Mouse (Mus musculus): ENCODE data around the gene Tnfrsf11a. TPM values are rescaled to one million over a fixed set of nuclear protein-coding genes. Genes with fewer than 3 reads are reported as not detected.
A peak's percentile ranks its signal among the peaks of the same experiment; 100 is the strongest.

Tnfrsf11a gene
- polyA plus RNA-seq (2012; ENCODE audit: insufficient read depth, insufficient read length, low replicate concordance, missing spikeins): not detected in 2 replicates

GRCm38 (mm10) chr1:105780457-105781364, at the start of gene Tnfrsf11a:
Tnfrsf11a (plus strand) TSS chr1:105780718.
- peak; percentile 35; the same call in 1 of the 2 replicates for TF ChIP-seq CTCF (IDR thresholded peaks at IDR 0.05; ENCODE audit: insufficient read depth, low read depth, low read length)
- no peak for TF ChIP-seq POLR2A (IDR thresholded peaks at IDR 0.05; ENCODE audit: insufficient read depth, low read depth, low read length)
- Histone ChIP-seq H3K4me1 (ENCODE audit: control insufficient read depth, insufficient read depth, low read length) (peaks cover 10% of the 10 kb centered on the region), H3K27ac (ENCODE audit: insufficient read depth, low read depth, low read length) (no peak within 1 kb of the TSS), H3K4me3 (ENCODE audit: insufficient read depth, low read depth, low read length) (peak within 1 kb of the TSS; percentile 55)
- 8% methylated on average over 69 of the region's 77 CpGs for WGBS

DNA sequence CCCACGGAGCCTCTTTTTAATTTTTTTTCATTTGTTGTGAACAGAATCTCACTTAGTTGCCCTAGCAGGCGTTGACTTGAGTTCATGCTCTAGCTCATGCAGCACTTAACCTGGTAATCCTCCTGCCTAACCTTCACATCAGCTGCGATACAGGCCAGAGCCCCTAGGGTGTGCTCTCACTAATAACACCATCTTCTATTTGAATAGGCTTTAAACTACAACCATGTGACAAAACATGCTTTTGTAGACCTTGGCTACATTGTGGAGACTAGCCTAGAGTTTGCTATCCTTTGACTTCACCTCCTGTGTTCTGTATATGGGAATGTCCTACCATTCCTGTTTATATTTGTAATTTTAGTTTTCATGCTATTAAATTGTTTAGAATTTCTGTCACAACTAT, 45.2 kb upstream of the Tnfrsf11a start:
- 83% methylated on average over 3 of the region's 3 CpGs for WGBS
- no peak overlapping the region for H3K27ac ChIP-seq (ENCODE audit: insufficient read depth, low read depth, low read length)
- TF ChIP-seq CTCF (IDR thresholded peaks at IDR 0.05; ENCODE audit: insufficient read depth, low read depth, low read length) (no peak), POLR2A (IDR thresholded peaks at IDR 0.05; ENCODE audit: insufficient read depth, low read depth, low read length) (no peak)
- H3K4me3 ChIP-seq (ENCODE audit: insufficient read depth, low read depth, low read length): no peak overlapping the region
- H3K4me1 ChIP-seq (ENCODE audit: control insufficient read depth, insufficient read depth, low read length): no peaks in the 10 kb centered on the region

DNA sequence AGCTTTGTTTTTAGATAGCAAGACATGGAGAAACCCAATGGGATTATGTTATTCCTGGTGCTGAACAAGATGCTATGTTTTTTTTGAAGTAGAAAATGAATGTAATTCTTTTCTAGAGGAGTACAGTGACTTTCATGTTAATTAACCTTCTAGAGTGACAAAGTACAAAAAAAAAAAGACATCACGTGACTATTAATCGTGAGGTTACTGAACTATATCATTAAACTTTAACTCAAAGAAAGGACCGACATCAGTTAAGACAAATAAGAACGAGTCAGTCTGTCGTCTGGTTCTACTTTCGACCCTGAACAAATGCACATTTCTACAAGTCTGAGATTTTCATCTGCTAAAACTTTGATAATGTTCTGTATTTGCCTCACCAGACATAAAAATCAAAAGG, 42.2 kb upstream of the Tnfrsf11a start:
- no peak overlapping the region for H3K4me3 ChIP-seq (ENCODE audit: insufficient read depth, low read depth, low read length)
- no peak overlapping the region for H3K27ac ChIP-seq (ENCODE audit: insufficient read depth, low read depth, low read length)
- H3K4me1 ChIP-seq (ENCODE audit: control insufficient read depth, insufficient read depth, low read length): no peaks in the 10 kb centered on the region
- no peak for TF ChIP-seq POLR2A (IDR thresholded peaks at IDR 0.05; ENCODE audit: insufficient read depth, low read depth, low read length)
- TF ChIP-seq CTCF (IDR thresholded peaks at IDR 0.05; ENCODE audit: insufficient read depth, low read depth, low read length): no peak
- WGBS: 79% methylated on average over 6 of the region's 6 CpGs

DNA sequence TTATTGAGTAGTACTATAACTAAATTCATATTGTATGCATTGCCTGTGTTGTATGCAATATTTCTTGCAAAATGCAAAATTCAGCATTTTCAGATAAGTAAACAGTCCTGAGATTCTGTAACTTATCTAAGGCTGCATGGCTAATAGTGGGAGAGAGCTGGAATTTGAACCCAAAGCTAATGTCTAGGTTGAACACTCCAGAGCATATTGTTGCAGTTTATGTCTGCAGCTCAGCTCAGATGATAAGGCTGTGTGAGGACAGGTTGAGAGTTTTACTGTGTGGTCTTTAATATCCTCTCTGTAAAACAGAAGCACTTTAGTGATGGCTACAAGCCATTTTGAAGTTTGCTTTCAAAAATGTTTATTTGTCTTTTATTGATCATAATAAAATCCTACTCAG, 41.0 kb upstream of the Tnfrsf11a start:
- Histone ChIP-seq H3K4me1 (ENCODE audit: control insufficient read depth, insufficient read depth, low read length) (no peaks in the 10 kb centered on the region), H3K27ac (ENCODE audit: insufficient read depth, low read depth, low read length) (no peak overlapping the region), H3K4me3 (ENCODE audit: insufficient read depth, low read depth, low read length) (no peak overlapping the region)
- no peak for TF ChIP-seq CTCF (IDR thresholded peaks at IDR 0.05; ENCODE audit: insufficient read depth, low read depth, low read length)
- no peak for TF ChIP-seq POLR2A (IDR thresholded peaks at IDR 0.05; ENCODE audit: insufficient read depth, low read depth, low read length)

GRCm38 (mm10) chr1:105742481-105742880, 38.0 kb upstream of the Tnfrsf11a start:
- no peak overlapping the region for H3K4me3 ChIP-seq (ENCODE audit: insufficient read depth, low read depth, low read length)
- H3K4me1 ChIP-seq (ENCODE audit: control insufficient read depth, insufficient read depth, low read length): no peaks in the 10 kb centered on the region
- no peak overlapping the region for H3K27ac ChIP-seq (ENCODE audit: insufficient read depth, low read depth, low read length)
- WGBS: 57% methylated on average over 1 of the region's 1 CpGs
- TF ChIP-seq CTCF (IDR thresholded peaks at IDR 0.05; ENCODE audit: insufficient read depth, low read depth, low read length): no peak
- no peak for TF ChIP-seq POLR2A (IDR thresholded peaks at IDR 0.05; ENCODE audit: insufficient read depth, low read depth, low read length)

DNA sequence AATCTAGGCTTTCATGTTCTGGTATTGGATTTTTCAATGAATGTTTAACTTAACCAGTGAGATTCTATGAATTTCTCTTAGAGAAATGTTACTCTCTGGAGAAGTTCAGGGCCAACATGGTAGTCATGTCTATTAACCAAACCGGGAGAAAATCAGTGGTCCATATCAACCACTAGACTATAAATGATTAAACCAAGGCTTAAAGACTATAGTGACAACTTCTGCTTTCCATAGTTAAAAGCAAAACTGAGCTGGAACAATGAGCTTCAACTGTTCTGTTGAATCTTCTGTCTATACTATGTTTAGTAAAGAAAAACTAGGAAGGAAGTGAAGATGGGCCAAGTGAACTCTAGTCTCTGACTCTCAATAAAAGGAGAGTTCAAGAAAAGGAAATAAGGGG, 34.1 kb upstream of the Tnfrsf11a start:
- TF ChIP-seq POLR2A (IDR thresholded peaks at IDR 0.05; ENCODE audit: insufficient read depth, low read depth, low read length) (no peak), CTCF (IDR thresholded peaks at IDR 0.05; ENCODE audit: insufficient read depth, low read depth, low read length) (no peak)
- whole genome bisulfite sequencing: 92% methylated on average over 1 of the region's 1 CpGs
- H3K4me3 ChIP-seq (ENCODE audit: insufficient read depth, low read depth, low read length): no peak overlapping the region
- H3K4me1 ChIP-seq (ENCODE audit: control insufficient read depth, insufficient read depth, low read length): no peaks in the 10 kb centered on the region
- no peak overlapping the region for H3K27ac ChIP-seq (ENCODE audit: insufficient read depth, low read depth, low read length)

GRCm38 (mm10) chr1:105746858-105747596, 33.5 kb upstream of the Tnfrsf11a start:
- 85% methylated on average over 5 of the region's 5 CpGs for WGBS
- no peak for TF ChIP-seq POLR2A (IDR thresholded peaks at IDR 0.05; ENCODE audit: insufficient read depth, low read depth, low read length)
- TF ChIP-seq CTCF (IDR thresholded peaks at IDR 0.05; ENCODE audit: insufficient read depth, low read depth, low read length): no peak
- no peaks in the 10 kb centered on the region for H3K4me1 ChIP-seq (ENCODE audit: control insufficient read depth, insufficient read depth, low read length)
- H3K4me3 ChIP-seq (ENCODE audit: insufficient read depth, low read depth, low read length): no peak overlapping the region
- H3K27ac ChIP-seq (ENCODE audit: insufficient read depth, low read depth, low read length): no peak overlapping the region

DNA sequence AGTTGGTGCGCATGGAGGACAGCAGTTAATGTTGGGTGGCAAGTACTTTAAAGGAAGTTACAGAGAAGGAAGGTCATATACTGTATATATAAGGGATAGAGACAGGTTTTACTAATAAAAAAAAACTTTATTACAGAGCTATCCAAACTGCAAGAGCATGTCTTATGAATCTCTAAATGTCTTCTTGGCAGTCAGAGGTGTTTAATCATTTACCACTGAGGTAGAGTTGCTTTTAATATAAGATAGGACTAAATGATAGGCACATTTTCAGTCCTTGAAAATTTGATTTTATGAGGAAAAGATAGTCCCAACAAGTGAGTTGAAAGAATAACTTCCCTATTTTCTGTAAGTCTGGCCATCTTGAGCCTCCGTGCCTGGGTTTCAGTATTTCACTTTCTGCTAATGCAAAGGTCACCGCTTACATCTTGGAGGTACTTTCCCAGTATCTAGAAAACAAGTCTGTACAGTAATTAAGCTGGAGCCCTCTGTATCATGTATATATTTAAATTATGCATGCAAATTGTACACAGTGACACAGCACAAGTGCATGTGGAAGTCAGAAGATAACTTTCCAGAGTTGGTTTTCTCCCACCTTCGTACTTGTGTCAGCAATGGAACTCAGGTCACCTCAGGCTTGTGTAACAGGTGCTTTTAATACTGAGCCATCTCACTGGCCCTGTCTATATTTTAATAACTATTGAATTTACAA, 32.3 kb upstream of the Tnfrsf11a start:
- Histone ChIP-seq H3K27ac (ENCODE audit: insufficient read depth, low read depth, low read length) (no peak overlapping the region), H3K4me1 (ENCODE audit: control insufficient read depth, insufficient read depth, low read length) (no peaks in the 10 kb centered on the region), H3K4me3 (ENCODE audit: insufficient read depth, low read depth, low read length) (no peak overlapping the region)
- no peak for TF ChIP-seq POLR2A (IDR thresholded peaks at IDR 0.05; ENCODE audit: insufficient read depth, low read depth, low read length)
- no peak for TF ChIP-seq CTCF (IDR thresholded peaks at IDR 0.05; ENCODE audit: insufficient read depth, low read depth, low read length)
- 96% methylated on average over 4 of the region's 4 CpGs for WGBS
